Mouse (Mus musculus) right cerebral cortex, adult 18-20 months (tissue): Measurements from ENCODE around the gene Smarcal1.

ENCODE experiments used
- DNase-seq: peaks from one replicate; pipeline ENCODE4 v3.0.0; 2022; ENCODE audit warnings: mixed read lengths

Smarcal1 gene

GRCm38 (mm10) chr1:72592350-72592749, 9.3 kb downstream of the Smarcal1 start:
- no peak for DNase-seq

GRCm38 (mm10) chr1:72593340-72593951, 10.4 kb downstream of the Smarcal1 start:
- peak; percentile 85 for DNase-seq

GRCm38 (mm10) chr1:72595686-72596085, 12.6 kb downstream of the Smarcal1 start:
- no peak for DNase-seq

- no peak for DNase-seq
These were observed 13.2 kb downstream of the Smarcal1 start for GRCm38 (mm10) chr1:72596231-72596630.

- DNase-seq: no peak
These were observed 16.4 kb downstream of the Smarcal1 start for GRCm38 (mm10) chr1:72599146-72600101.

GRCm38 (mm10) chr1:72600778-72601177, 17.7 kb downstream of the Smarcal1 start:
- no peak for DNase-seq

- DNase-seq: no peak
These were observed 18.2 kb downstream of the Smarcal1 start for GRCm38 (mm10) chr1:72601233-72601632.

GRCm38 (mm10) chr1:72602186-72602585, 19.1 kb downstream of the Smarcal1 start:
- no peak for DNase-seq

GRCm38 (mm10) chr1:72602803-72603202, 19.8 kb downstream of the Smarcal1 start:
- DNase-seq: no peak

GRCm38 (mm10) chr1:72606186-72606673, 23.2 kb downstream of the Smarcal1 start:
- DNase-seq: no peak

- no peak for DNase-seq
These were observed 26.1 kb downstream of the Smarcal1 start for GRCm38 (mm10) chr1:72609129-72609528.

GRCm38 (mm10) chr1:72609887-72610877, 27.1 kb downstream of the Smarcal1 start:
- DNase-seq: no peak

- no peak for DNase-seq
These were observed 29.1 kb downstream of the Smarcal1 start for GRCm38 (mm10) chr1:72612172-72612571.

- no peak for DNase-seq
These were observed 52.2 kb downstream of the Smarcal1 start for GRCm38 (mm10) chr1:72635221-72635620.

GRCm38 (mm10) chr1:72640658-72641410, 57.8 kb downstream of the Smarcal1 start:
- DNase-seq: peak; percentile 69

GRCm38 (mm10) chr1:72673070-72673469, 90.0 kb downstream of the Smarcal1 start:
- DNase-seq: peak; percentile 1
